Mouse (Mus musculus): ENCODE measurements around the gene Gdf10. TPM values are rescaled to one million over a fixed set of nuclear protein-coding genes. Genes with fewer than 3 reads are reported as not detected.

The Gdf10 gene
- total and polyA plus RNA-seq, 3 experiments = not detected

DNA sequence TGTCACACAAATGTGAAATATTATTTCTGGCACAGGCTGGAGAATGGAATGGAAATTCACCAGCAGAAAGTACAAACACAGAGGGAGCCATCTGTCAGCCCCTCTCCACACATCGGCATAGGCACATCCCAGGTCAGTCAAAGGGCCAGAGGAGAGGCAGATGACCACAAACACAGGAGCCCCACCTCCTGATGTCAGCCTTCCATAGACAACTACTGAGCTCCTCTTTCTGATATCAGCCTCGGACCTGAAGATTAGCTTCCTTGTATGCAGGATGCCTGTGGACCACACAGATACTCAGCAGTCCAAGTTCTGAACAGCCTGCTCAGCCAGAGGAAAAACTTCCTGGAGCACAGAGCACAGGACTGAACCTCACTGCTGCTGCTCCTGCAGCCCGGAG lies 33.4 kb upstream of the Gdf10 start:
- Histone ChIP-seq H3K27ac (ENCODE audit: control insufficient read depth, low read depth, low read length) (no peak overlapping the region), H3K4me1 (ENCODE audit: control insufficient read depth in 1 of 2, insufficient read depth in 2 of 2, low read length in 2 of 2) (no peaks in the 10 kb centered on the region), H3K4me3 (ENCODE audit: control insufficient read depth in 1 of 2, insufficient read depth in 1 of 2, low read depth in 2 of 2, low read length in 2 of 2) (no peak overlapping the region), H3K79me2 (ENCODE audit: control insufficient read depth, insufficient read depth, low read length, poor library complexity) (no peaks in the 10 kb centered on the region), H3K27me3 (ENCODE audit: control insufficient read depth in 1 of 2, insufficient read depth in 2 of 2, low read length in 2 of 2) (no peaks in the 10 kb centered on the region), H3K9ac (ENCODE audit: control insufficient read depth, low read depth, low read length, poor library complexity, severe bottlenecking) (no peak overlapping the region), H3K36me3 (ENCODE audit: control insufficient read depth in 1 of 2, insufficient read depth in 2 of 2, low read length in 2 of 2) (no peaks in the 10 kb centered on the region), H3K9me3 (replicated peaks; ENCODE audit: insufficient read depth, low read length) (no peaks in the 10 kb centered on the region)
- no peak for TF ChIP-seq UBTF (IDR thresholded peaks at IDR 0.05; ENCODE audit: borderline replicate concordance, insufficient read depth, low read depth, low read length)
- TF ChIP-seq POLR2AphosphoS2 (IDR thresholded peaks at IDR 0.05; ENCODE audit: low read length) = no peak
- no peak for TF ChIP-seq TCF12 (IDR thresholded peaks at IDR 0.05; ENCODE audit: low read depth, low read length)
- TF ChIP-seq RCOR1 (IDR thresholded peaks at IDR 0.05; ENCODE audit: low read depth, low read length) = no peak
- TF ChIP-seq POLR2AphosphoS5 (IDR thresholded peaks at IDR 0.05; ENCODE audit: borderline replicate concordance, low read depth, low read length) = no peak
- TF ChIP-seq GABPA (IDR thresholded peaks at IDR 0.05; ENCODE audit: low read depth, low read length) = no peak
- TF ChIP-seq TBP (IDR thresholded peaks at IDR 0.05; ENCODE audit: low read depth, low read length) = no peak
- TF ChIP-seq ZC3H11A (IDR thresholded peaks at IDR 0.05; ENCODE audit: low read depth, low read length) = no peak
- TF ChIP-seq E2F4 (IDR thresholded peaks at IDR 0.05; ENCODE audit: borderline replicate concordance, low read depth, low read length) = no peak
- TF ChIP-seq HCFC1 (IDR thresholded peaks at IDR 0.05; ENCODE audit: low read depth, low read length) = no peak
- TF ChIP-seq MAX (IDR thresholded peaks at IDR 0.05; ENCODE audit: low read length) = no peak
- no peak for TF ChIP-seq ZNF384 (IDR thresholded peaks at IDR 0.05; ENCODE audit: low read depth, low read length)
- TF ChIP-seq USF2 (IDR thresholded peaks at IDR 0.05; ENCODE audit: borderline replicate concordance in 1 of 2, insufficient read depth in 1 of 2, low read depth in 1 of 2, low read length in 2 of 2) = no peak
- no peak for DNase-seq (ENCODE audit: low read depth, low spot score)

DNA sequence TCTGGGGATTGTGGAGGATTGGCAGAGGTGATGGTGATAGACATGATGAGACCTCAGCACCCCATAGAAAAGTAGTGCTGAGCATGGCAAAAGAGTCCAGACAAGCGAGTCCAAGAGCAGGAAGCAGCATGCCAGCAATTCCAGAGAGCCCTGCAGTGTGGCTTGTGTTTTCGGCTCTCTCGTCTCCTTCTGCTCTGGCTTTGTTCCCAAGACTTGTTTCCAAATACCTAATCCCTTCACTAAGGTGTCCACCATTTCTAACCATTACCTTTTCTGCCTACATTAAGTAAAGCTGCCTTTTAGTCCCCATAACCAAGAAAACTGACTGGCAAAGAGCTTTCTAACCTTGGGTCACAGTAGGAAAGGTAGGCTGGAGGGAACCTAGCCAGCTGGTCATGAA lies 31.9 kb upstream of the Gdf10 start:
- Histone ChIP-seq H3K27ac (ENCODE audit: control insufficient read depth, low read depth, low read length) (no peak overlapping the region), H3K36me3 (ENCODE audit: control insufficient read depth in 1 of 2, insufficient read depth in 2 of 2, low read length in 2 of 2) (no peaks in the 10 kb centered on the region), H3K4me3 (ENCODE audit: control insufficient read depth in 1 of 2, insufficient read depth in 1 of 2, low read depth in 2 of 2, low read length in 2 of 2) (no peak overlapping the region), H3K9me3 (replicated peaks; ENCODE audit: insufficient read depth, low read length) (no peaks in the 10 kb centered on the region), H3K4me1 (ENCODE audit: control insufficient read depth in 1 of 2, insufficient read depth in 2 of 2, low read length in 2 of 2) (no peaks in the 10 kb centered on the region), H3K9ac (ENCODE audit: control insufficient read depth, low read depth, low read length, poor library complexity, severe bottlenecking) (no peak overlapping the region), H3K27me3 (ENCODE audit: control insufficient read depth in 1 of 2, insufficient read depth in 2 of 2, low read length in 2 of 2) (no peaks in the 10 kb centered on the region), H3K79me2 (ENCODE audit: control insufficient read depth, insufficient read depth, low read length, poor library complexity) (no peaks in the 10 kb centered on the region)
- no peak for DNase-seq (ENCODE audit: low read depth, low spot score)
- TF ChIP-seq EP300 (IDR thresholded peaks at IDR 0.05; ENCODE audit: low read depth in 1 of 2, low read length in 2 of 2) (no peak), POLR2AphosphoS2 (IDR thresholded peaks at IDR 0.05; ENCODE audit: low read length) (no peak), ZC3H11A (IDR thresholded peaks at IDR 0.05; ENCODE audit: low read depth, low read length) (no peak), E2F4 (IDR thresholded peaks at IDR 0.05; ENCODE audit: borderline replicate concordance, low read depth, low read length) (no peak), SIN3A (IDR thresholded peaks at IDR 0.05; ENCODE audit: low read length) (no peak)

Measured in MEL (cell line).